Mouse (Mus musculus): Measurements from ENCODE around the gene Arhgef10l. TPM values are rescaled to one million over a fixed set of nuclear protein-coding genes. Genes with fewer than 3 reads are reported as not detected.

The Arhgef10l gene
- polyA plus RNA-seq, 1 experiment, result 26.0 TPM

GRCm38 (mm10) chr4:140662453-140662852 is 3.4 kb downstream of the Arhgef10l start:
- TF ChIP-seq POLR2A (IDR thresholded peaks at IDR 0.05; ENCODE audit: control insufficient read depth, extremely low read depth, insufficient read depth, low read length, poor library complexity) (no peak), CTCF (IDR thresholded peaks at IDR 0.05; ENCODE audit: borderline replicate concordance, control insufficient read depth, extremely low read depth, insufficient read depth, low read length, poor library complexity) (no peak)
- no peak overlapping the region for H3K27ac ChIP-seq (ENCODE audit: control insufficient read depth, insufficient read depth, low read length)
- no peaks in the 10 kb centered on the region for H3K27me3 ChIP-seq (ENCODE audit: control insufficient read depth, insufficient read depth, low read length)
- H3K36me3 ChIP-seq (ENCODE audit: control insufficient read depth, insufficient read depth, low read length), result no peaks in the 10 kb centered on the region
- no peak overlapping the region for H3K4me3 ChIP-seq (ENCODE audit: control insufficient read depth, insufficient read depth, low read length)
- peaks cover 4% of the 10 kb centered on the region; the same call in 1 of the 2 replicates for H3K4me1 ChIP-seq (replicated peaks; ENCODE audit: control insufficient read depth, insufficient read depth, low read length)
- WGBS, result 34% methylated on average over 7 of the region's 7 CpGs
- DNase-seq, result no peak

GRCm38 (mm10) chr4:140661406-140662022 is 4.3 kb downstream of the Arhgef10l start:
- no peak for DNase-seq
- TF ChIP-seq CTCF (IDR thresholded peaks at IDR 0.05; ENCODE audit: borderline replicate concordance, control insufficient read depth, extremely low read depth, insufficient read depth, low read length, poor library complexity) (no peak), POLR2A (IDR thresholded peaks at IDR 0.05; ENCODE audit: control insufficient read depth, extremely low read depth, insufficient read depth, low read length, poor library complexity) (no peak)
- peaks cover 4% of the 10 kb centered on the region; the same call in 1 of the 2 replicates for H3K4me1 ChIP-seq (replicated peaks; ENCODE audit: control insufficient read depth, insufficient read depth, low read length)
- no peaks in the 10 kb centered on the region for H3K27me3 ChIP-seq (ENCODE audit: control insufficient read depth, insufficient read depth, low read length)
- H3K36me3 ChIP-seq (ENCODE audit: control insufficient read depth, insufficient read depth, low read length), result no peaks in the 10 kb centered on the region
- H3K4me3 ChIP-seq (ENCODE audit: control insufficient read depth, insufficient read depth, low read length), result no peak overlapping the region
- WGBS, result 83% methylated on average over 18 of the region's 18 CpGs
- no peak overlapping the region for H3K27ac ChIP-seq (ENCODE audit: control insufficient read depth, insufficient read depth, low read length)

GRCm38 (mm10) chr4:140657681-140658575 is 7.9 kb downstream of the Arhgef10l start:
- WGBS, result 70% methylated on average over 24 of the region's 24 CpGs

GRCm38 (mm10) chr4:140656529-140656928 is 9.3 kb downstream of the Arhgef10l start:
- Histone ChIP-seq H3K4me3 (ENCODE audit: control insufficient read depth, insufficient read depth, low read length) (no peak overlapping the region), H3K36me3 (ENCODE audit: control insufficient read depth, insufficient read depth, low read length) (no peaks in the 10 kb centered on the region), H3K4me1 (replicated peaks; ENCODE audit: control insufficient read depth, insufficient read depth, low read length) (peaks cover 14% of the 10 kb centered on the region), H3K27me3 (ENCODE audit: control insufficient read depth, insufficient read depth, low read length) (no peaks in the 10 kb centered on the region), H3K27ac (ENCODE audit: control insufficient read depth, insufficient read depth, low read length) (no peak overlapping the region)
- WGBS, result 90% methylated on average over 8 of the region's 8 CpGs
- TF ChIP-seq POLR2A (IDR thresholded peaks at IDR 0.05; ENCODE audit: control insufficient read depth, extremely low read depth, insufficient read depth, low read length, poor library complexity) (no peak), CTCF (IDR thresholded peaks at IDR 0.05; ENCODE audit: borderline replicate concordance, control insufficient read depth, extremely low read depth, insufficient read depth, low read length, poor library complexity) (no peak)
- DNase-seq, result no peak

More at GRCm38 (mm10) chr4:140657681-140658575, 7.9 kb downstream of the Arhgef10l start:
- TF ChIP-seq CTCF (IDR thresholded peaks at IDR 0.05; ENCODE audit: borderline replicate concordance, control insufficient read depth, extremely low read depth, insufficient read depth, low read length, poor library complexity) (no peak), POLR2A (IDR thresholded peaks at IDR 0.05; ENCODE audit: control insufficient read depth, extremely low read depth, insufficient read depth, low read length, poor library complexity) (no peak)
- Histone ChIP-seq H3K4me1 (replicated peaks; ENCODE audit: control insufficient read depth, insufficient read depth, low read length) (peaks cover 14% of the 10 kb centered on the region), H3K4me3 (ENCODE audit: control insufficient read depth, insufficient read depth, low read length) (no peak overlapping the region), H3K36me3 (ENCODE audit: control insufficient read depth, insufficient read depth, low read length) (no peaks in the 10 kb centered on the region), H3K27me3 (ENCODE audit: control insufficient read depth, insufficient read depth, low read length) (no peaks in the 10 kb centered on the region), H3K27ac (ENCODE audit: control insufficient read depth, insufficient read depth, low read length) (no peak overlapping the region)
- DNase-seq, result no peak

- WGBS, result 61% methylated on average over 8 of the region's 8 CpGs
- H3K36me3 ChIP-seq (ENCODE audit: control insufficient read depth, insufficient read depth, low read length), result no peaks in the 10 kb centered on the region
Measured at GRCm38 (mm10) chr4:140654798-140655197, 11.0 kb downstream of the Arhgef10l start.

GRCm38 (mm10) chr4:140653835-140654583 is 11.8 kb downstream of the Arhgef10l start:
- Histone ChIP-seq H3K4me1 (replicated peaks; ENCODE audit: control insufficient read depth, insufficient read depth, low read length) (peaks cover 12% of the 10 kb centered on the region), H3K27me3 (ENCODE audit: control insufficient read depth, insufficient read depth, low read length) (no peaks in the 10 kb centered on the region), H3K36me3 (ENCODE audit: control insufficient read depth, insufficient read depth, low read length) (no peaks in the 10 kb centered on the region), H3K4me3 (ENCODE audit: control insufficient read depth, insufficient read depth, low read length) (no peak overlapping the region), H3K27ac (ENCODE audit: control insufficient read depth, insufficient read depth, low read length) (no peak overlapping the region)
- WGBS, result 11% methylated on average over 14 of the region's 14 CpGs
- no peak for DNase-seq
- TF ChIP-seq CTCF (IDR thresholded peaks at IDR 0.05; ENCODE audit: borderline replicate concordance, control insufficient read depth, extremely low read depth, insufficient read depth, low read length, poor library complexity), result no peak
- TF ChIP-seq POLR2A (IDR thresholded peaks at IDR 0.05; ENCODE audit: control insufficient read depth, extremely low read depth, insufficient read depth, low read length, poor library complexity), result no peak

More at GRCm38 (mm10) chr4:140654798-140655197, 11.0 kb downstream of the Arhgef10l start:
- Histone ChIP-seq H3K4me3 (ENCODE audit: control insufficient read depth, insufficient read depth, low read length) (no peak overlapping the region), H3K4me1 (replicated peaks; ENCODE audit: control insufficient read depth, insufficient read depth, low read length) (peaks cover 14% of the 10 kb centered on the region), H3K27me3 (ENCODE audit: control insufficient read depth, insufficient read depth, low read length) (no peaks in the 10 kb centered on the region), H3K27ac (ENCODE audit: control insufficient read depth, insufficient read depth, low read length) (no peak overlapping the region)
- TF ChIP-seq POLR2A (IDR thresholded peaks at IDR 0.05; ENCODE audit: control insufficient read depth, extremely low read depth, insufficient read depth, low read length, poor library complexity), result no peak
- no peak for TF ChIP-seq CTCF (IDR thresholded peaks at IDR 0.05; ENCODE audit: borderline replicate concordance, control insufficient read depth, extremely low read depth, insufficient read depth, low read length, poor library complexity)
- DNase-seq, result no peak

Data from thymus, adult 2 months (tissue).